Comparison of ENCODE assay signal across 9 mouse cellular contexts in the genomic region with DNA sequence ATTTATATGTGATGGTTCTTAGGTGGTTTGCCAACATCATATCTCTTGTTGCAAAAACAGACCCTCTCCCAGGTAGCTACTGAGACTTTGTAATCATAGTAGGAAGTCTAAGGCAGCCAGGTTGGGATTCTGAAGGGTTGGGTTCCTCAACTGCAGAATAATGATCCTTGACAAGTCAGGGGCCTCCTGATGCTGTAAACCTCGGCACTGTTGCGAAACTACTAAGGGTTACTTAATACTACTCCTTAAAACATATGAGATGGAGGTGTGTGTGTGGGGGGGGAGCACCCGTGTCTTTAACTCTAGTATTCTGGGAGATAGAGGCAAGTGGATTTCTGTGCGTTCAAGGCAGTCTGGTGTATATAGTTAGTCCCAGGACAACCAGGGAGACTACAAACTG. TPM values are rescaled to one million over a fixed set of nuclear protein-coding genes. Genes with fewer than 3 reads are reported as not detected.
DNase-seq lines count a peak whose midpoint lies in the region; ATAC-seq and TF ChIP-seq lines count a peak whose summit lies in the region.
"Had no signal": no experiment of that assay in that cellular context is flagged by ENCODE, and none has a peak within 500 bp of the region (broad histone marks: within the 10 kb centered on the region; RNA-seq: fewer than 3 reads in every experiment).

No protein-coding gene starts in this region.

- no peaks in the 10 kb centered on the region for H3K27me3 ChIP-seq in heart, adult 2 months (ENCODE audit: control insufficient read depth, insufficient read depth, low read length)
- no peaks in the 10 kb centered on the region for H3K27me3 ChIP-seq in hindbrain, embryonic 14.5 days (ENCODE audit: control insufficient read depth, insufficient read depth, low read length)

- ATAC-seq in hindbrain, embryonic 14.5 days (ENCODE audit: low FRiP score): no peak

- H3K9me3 ChIP-seq in hindbrain, embryonic 14.5 days (ENCODE audit: control insufficient read depth, low read length): no peaks in the 10 kb centered on the region

- no peak overlapping the region for H3K9ac ChIP-seq in heart, adult 2 months (ENCODE audit: low read depth, low read length)
- H3K9ac ChIP-seq in hindbrain, embryonic 14.5 days: peak overlapping the region; percentile 78; the same call in 1 of the 2 replicates

- no peak for TF ChIP-seq CTCF in heart, adult 2 months (IDR thresholded peaks at IDR 0.05)

- H3K36me3 ChIP-seq in heart, adult 2 months (ENCODE audit: control insufficient read depth, insufficient read depth, low read length): no peaks in the 10 kb centered on the region
- no peaks in the 10 kb centered on the region for H3K36me3 ChIP-seq in hindbrain, embryonic 14.5 days (replicated peaks; ENCODE audit: control insufficient read depth, insufficient read depth)

- H3K4me2 ChIP-seq in hindbrain, embryonic 14.5 days (replicated peaks): peak overlapping the region; percentile 75

- no peak for TF ChIP-seq EP300 in heart, adult 2 months (IDR thresholded peaks at IDR 0.05; ENCODE audit: insufficient read depth, low read depth, low read length)

- DNase-seq in heart, adult 2 months: no peak
- DNase-seq in heart, adult 18-20 months: no peak
- peak; percentile 54 for DNase-seq in NIH3T3 (ENCODE audit: low read depth)
- no peak for DNase-seq in hindbrain, embryonic 14.5 days (ENCODE audit: low spot score)
- DNase-seq in lung, postnatal 25 days (ENCODE audit: low spot score): peak; percentile 37
- DNase-seq in spleen, postnatal 4 days (ENCODE audit: low spot score in 2 of 2): no peak
- DNase-seq in cerebellum, adult 9-11 months: no peak
- no peak for DNase-seq in adrenal gland, adult (ENCODE audit: inconsistent age in 2 of 2, low spot score in 1 of 2)
- DNase-seq: gastrocnemius, postnatal 14 days had no signal

- TF ChIP-seq POLR2A in heart, adult 2 months (IDR thresholded peaks at IDR 0.05; ENCODE audit: insufficient read depth, low read depth, low read length): no peak

- H3K79me2 ChIP-seq in heart, adult 2 months (replicated peaks; ENCODE audit: control insufficient read depth, insufficient read depth, low read length): peaks cover 5% of the 10 kb centered on the region; the same call in 1 of the 2 replicates

- intact Hi-C loops in heart, adult 2 months (cut with DNase I): loop anchor here (10.0 kb wide), 1 partner anchor 759 kb away; no protein-coding TSS in a partner anchor

- 63% methylated on average over 4 of the region's 4 CpGs for WGBS in heart, adult 2 months
- WGBS in hindbrain, embryonic 14.5 days: 85% methylated on average over 4 of the region's 4 CpGs

- no peak overlapping the region for H3K27ac ChIP-seq in heart, adult 2 months
- H3K27ac ChIP-seq in hindbrain, embryonic 14.5 days: no peak overlapping the region

- H3K4me1 ChIP-seq in heart, adult 2 months (ENCODE audit: control insufficient read depth, insufficient read depth, low read length): no peaks in the 10 kb centered on the region; the same call in 1 of the 2 replicates
- peaks cover 15% of the 10 kb centered on the region for H3K4me1 ChIP-seq in hindbrain, embryonic 14.5 days (replicated peaks; ENCODE audit: control insufficient read depth, insufficient read depth, low read length)

- peak overlapping the region; percentile 93; the same call in 1 of the 2 replicates for H3K4me3 ChIP-seq in heart, adult 2 months
- H3K4me3 ChIP-seq in hindbrain, embryonic 14.5 days (replicated peaks; ENCODE audit: low read length): peak overlapping the region; percentile 68

RNA-seq across cellular contexts. Expression of a gene that starts 1.6 kb away (rescaled TPM):
- 10 to 100 TPM in 1 of 2 experiments, 1 to 10 TPM in 1; 9.2 to 10.7 TPM for total RNA-seq in heart, adult 2 months (2021)
- 3.9 and 7.1 TPM in 2 replicates for polyA plus RNA-seq in heart, adult 2 months (2012; rRNA removed)
- total RNA-seq in heart, adult 18-20 months (2021): 1 to 10 TPM; 8.9 to 9.9 TPM
- polyA plus RNA-seq in hindbrain, embryonic 14.5 days (2014; fragmentation: Nextera tagmentation; extraction: Ambion mirVana): 26.6 and 29.9 TPM in 2 replicates

Comparison
In these comparisons a context has a peak if more than half of its experiments do, and no peak if none do; other contexts are left out.
1. DNase-seq: peak in NIH3T3 (single experiment) and lung, postnatal 25 days (single experiment); none in heart, adult 2 months (0 of 2), heart, adult 18-20 months (0 of 2), hindbrain, embryonic 14.5 days (single experiment), spleen, postnatal 4 days (0 of 2), cerebellum, adult 9-11 months (single experiment) and adrenal gland, adult (0 of 2).